Mouse (Mus musculus) thymus, postnatal 10 days (tissue): ENCODE measurements around the gene Tom1l1.

ENCODE experiments used
- DNase-seq, 2 experiments: peaks; one replicate each; pipeline ENCODE4 v3.0.0; 2021; ENCODE audit warnings: low spot score in 2 of 2

The Tom1l1 gene

DNA sequence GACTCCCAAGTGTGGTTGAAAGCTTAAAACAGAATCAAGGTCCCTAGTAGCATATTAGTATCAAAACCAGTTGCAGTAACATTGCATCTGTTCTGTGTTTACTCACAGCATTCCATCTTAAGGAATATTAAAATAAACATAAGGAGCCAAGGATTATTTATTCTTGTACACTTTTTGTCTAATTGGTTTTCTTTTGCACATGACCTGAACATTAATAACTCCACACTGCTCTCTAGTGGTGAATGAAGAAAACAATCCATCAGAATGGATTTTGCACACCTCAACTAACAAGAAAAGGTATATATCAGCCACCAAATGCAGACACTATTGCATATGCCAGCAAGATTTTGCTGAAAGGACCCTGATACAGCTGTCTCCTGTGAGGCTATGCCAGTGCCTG is 71.7 kb downstream of the Tom1l1 start:
- peak in 1 of 2 experiments; percentile 25 for DNase-seq

GRCm38 (mm10) chr11:90614743-90615142 is 73.4 kb downstream of the Tom1l1 start:
- no peak for DNase-seq

DNA sequence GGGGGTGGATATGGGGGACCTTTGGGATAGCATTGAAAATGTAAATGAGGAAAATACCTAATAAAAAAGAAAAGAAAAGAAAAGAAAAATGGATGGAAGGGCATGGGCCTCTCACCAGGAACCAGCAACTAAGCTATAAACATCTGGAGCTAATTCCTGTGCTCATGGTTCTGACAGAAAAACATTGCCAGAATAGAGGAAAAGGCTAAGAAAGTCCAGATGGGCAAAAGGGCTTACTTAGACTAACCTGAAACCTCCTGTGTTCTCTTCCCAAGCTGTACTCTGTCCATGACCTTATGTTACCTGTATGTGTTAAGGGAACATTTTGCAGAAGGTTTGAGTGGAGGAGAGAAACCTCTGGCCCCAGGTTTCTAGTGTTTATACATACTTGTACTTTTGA is 76.0 kb downstream of the Tom1l1 start:
- DNase-seq = no peak

- DNase-seq = no peak
These were observed 85.1 kb downstream of the Tom1l1 start for GRCm38 (mm10) chr11:90603066-90603465.

- no peak for DNase-seq
These were observed 92.3 kb downstream of the Tom1l1 start for GRCm38 (mm10) chr11:90595826-90596225.
